Mouse (Mus musculus): ENCODE results near the gene Qrfpr.

Qrfpr gene

DNA sequence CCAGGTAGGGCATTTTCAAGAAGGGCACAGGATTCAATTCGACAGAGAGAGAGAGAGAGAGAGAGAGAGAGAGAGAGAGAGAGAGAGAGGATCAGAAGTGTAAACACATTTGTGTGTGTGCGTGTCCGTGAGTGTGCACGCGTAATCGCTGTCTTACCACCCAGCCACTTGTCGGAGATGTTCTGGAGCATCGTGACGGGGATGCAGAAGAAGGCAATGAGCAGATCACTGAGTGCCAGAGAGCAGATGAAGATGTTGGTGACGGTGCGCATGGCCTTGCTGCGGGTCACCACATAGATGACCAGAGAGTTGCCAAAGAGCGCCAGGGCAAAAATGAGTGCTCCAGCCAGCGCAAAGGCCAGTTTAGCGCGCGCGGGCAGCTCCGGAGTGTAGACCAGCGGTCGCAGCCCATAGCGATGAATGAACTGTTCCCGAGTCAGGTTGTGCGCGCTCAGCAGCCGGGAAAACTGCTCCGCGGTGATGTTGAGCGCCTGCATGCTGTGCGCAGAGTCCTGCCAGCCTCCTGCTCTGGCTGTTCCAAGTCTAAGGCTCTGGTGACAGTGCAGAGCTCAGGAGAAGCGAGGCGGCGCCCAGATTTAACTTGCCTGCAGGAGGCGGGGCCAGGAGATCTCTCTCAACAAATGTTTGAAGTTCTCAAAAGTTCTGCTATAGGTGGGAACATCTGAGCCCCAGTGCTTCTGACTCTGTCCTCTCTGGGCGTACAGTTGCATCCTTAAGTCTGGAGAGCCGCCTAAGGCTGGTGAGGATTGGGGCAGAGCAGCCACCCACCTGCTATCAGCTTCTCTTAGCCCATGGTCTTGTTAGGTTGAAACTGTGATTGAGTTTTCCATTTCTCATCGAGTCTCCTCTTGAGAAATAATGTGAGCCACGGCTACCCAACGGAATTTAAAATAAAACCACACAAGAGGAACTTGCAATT, at the start of gene Qrfpr:
Qrfpr (minus strand) TSS at position 571 of the 940 bp plus-strand sequence.
- DNase-seq (ENCODE audit: low read depth, low spot score), result no peak

DNA sequence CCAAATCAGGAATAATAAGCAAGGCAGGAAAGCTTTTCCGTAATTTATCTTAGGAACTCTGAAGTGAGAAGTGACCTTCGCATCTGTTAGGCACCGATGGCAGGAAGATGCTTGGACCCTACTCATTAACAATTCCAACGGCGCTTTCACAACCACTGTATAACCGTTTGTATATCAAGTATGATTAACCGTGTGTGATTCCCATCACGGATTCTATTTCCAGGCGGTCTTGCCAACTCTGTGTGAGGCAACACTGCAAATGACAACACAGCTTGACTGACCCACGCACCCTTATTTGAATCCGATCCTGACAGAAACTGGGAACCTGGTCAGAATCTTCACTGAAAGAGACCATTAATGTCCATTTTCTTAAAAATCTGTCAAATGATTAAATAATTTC, 41.8 kb upstream of the Qrfpr start:
- no peak for DNase-seq (ENCODE audit: low read depth, low spot score)

DNA sequence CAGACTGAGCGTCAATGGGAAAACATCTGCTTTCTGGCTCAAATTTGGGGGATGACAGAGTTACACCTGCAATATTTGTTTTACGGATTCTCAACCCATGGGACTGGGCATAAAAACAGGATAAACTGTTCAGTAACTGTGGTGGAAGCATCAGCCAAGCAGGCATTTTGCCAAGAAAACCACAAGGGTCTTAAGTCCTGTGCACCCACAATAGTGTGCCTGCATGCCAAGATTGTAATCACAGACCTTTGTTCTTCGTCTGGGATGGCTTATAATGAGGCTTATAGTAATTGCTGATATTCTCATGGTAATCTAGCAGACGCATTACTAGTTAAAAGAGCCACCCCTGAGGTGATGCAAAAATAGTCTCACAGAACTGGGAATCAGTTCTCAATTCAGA, 41.2 kb upstream of the Qrfpr start:
- no peak for DNase-seq (ENCODE audit: low read depth, low spot score)

DNA sequence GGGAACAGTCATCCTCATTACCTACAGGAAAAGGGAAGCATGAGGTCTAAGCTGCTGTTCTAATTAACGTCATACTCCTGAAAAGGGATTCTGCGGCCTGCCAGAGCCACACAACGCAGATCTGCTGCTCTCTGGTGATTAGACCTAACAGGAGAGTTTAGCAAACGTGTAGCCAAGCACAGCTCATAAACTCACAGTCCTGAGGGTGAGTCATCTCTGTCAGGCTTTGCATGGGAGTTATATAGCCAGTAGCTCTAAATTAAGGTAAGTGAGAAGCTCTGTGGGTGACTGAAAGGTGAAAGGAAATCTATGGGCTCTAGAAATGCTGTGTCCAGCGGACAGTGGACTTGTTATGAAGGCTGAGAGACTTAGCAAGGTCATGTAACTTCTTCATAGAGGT, 28.5 kb upstream of the Qrfpr start:
- DNase-seq (ENCODE audit: low read depth, low spot score), result no peak

DNA sequence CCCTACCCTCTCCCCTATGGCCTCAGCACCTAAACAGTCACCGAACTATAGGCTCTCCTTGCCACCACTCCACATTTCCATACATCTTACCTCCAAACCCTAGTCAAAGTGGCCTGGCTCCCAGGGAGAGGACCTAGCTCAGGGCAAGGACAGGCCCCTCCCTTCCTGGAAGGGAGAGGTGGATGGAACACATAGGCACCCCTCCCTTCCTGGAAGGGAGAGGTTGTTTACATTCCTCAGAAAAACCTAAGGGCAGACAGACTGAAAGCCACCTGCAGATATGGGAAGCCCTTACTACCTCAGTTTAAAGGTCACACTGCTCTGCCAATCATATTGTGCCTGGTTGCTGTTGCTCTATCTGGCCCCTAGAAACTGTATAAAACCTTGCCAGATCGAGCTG, 26.3 kb upstream of the Qrfpr start:
- DNase-seq (ENCODE audit: low read depth, low spot score), result no peak

DNA sequence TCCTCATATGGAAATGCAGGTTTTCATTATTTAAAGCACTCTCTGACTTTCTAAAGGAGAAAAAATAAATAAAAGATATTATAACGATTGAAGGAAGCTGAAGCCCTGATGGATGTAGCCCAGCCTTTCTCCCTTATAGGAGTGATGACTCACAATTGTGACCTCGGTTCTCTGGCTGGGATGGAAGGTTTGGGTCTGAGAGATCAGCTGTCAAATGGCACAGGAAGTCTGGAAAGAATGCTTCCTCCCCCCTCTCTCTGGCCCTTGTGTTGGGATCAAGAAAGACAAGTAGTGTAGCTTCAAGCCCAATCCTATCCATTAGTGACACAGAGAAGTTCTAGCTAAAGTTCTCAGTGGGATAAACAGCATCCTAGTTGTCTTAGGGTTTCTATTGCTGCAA, 7.8 kb upstream of the Qrfpr start:
- DNase-seq (ENCODE audit: low read depth, low spot score), result no peak

DNA sequence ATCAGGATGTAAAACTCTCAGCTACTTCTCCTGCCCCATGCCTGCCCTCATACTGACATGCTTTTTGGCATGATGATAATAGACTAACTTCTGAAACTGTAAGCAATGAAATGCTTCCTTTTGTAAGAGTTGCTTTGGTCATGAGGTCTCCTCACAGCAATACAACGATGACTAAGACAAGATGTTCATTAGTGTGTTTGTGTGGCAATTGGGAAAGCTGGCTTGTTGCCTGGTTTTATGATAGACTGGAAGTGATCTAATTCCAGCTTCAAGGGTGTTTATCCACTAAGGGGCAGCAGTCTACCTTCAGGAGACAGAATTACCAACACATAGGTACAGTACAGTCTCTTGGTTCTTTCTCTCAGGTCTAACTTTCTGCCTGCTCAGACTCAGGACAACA, 5.1 kb upstream of the Qrfpr start:
- DNase-seq (ENCODE audit: low read depth, low spot score), result no peak

DNA sequence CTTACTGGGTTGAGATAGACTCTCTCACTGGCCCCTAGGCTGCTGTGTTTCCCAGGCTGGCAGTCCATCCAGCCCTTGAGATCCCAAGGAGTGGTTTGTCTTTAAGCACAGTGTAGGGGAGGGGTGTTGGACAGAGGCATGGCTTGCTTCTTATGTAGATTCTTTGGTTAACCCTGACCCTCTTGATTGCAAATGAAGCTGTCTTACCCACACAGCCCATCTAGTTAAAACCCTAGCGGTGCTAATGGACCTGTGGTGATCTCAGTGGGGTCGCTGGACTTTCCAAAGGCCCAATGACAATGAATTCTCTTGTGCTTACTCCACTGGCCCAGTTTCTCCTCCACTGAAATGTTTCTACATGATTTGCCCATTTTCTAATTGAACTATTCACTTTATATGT, 1.2 kb upstream of the Qrfpr start:
- DNase-seq (ENCODE audit: low read depth, low spot score), result no peak

DNA sequence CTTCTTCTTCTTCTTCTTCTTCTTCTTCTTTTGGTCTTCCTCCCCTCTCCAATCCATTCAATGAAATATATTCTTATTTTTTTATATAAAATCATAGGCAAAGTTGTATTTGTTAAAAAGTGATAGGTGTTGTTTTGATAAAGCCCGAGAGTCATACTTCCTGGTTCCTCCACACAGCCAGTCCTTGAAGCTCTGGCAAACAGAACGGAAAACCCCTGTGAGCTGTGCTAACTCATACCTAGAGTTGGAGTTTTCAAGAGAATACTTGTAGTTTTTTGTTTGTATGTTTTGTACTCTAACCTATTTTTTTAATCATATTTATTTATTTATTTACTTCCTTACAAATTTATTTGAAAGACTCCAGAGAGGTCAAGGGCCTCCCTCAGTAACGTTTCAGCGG, 9.4 kb downstream of the Qrfpr start:
- no peak for DNase-seq (ENCODE audit: low read depth, low spot score)

DNA sequence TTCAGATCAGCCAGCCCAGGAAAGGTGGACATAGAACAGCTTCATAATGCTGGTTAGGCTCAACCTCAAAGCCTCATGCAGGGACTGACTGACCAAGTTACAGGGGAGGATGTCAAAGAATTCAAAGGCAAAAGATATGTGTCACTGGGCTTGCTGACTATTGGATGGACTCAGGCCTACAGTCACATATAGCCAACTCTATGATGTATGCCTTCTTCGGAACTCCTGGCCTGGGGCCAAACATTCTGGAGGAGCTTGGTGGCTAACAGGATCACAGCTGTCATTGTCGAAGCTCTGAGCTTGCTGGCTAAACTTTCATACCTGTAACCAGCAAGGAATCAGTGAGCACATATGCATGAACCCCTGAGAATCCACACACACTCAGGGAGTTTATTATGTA, 11.2 kb downstream of the Qrfpr start:
- DNase-seq (ENCODE audit: low read depth, low spot score), result no peak

DNA sequence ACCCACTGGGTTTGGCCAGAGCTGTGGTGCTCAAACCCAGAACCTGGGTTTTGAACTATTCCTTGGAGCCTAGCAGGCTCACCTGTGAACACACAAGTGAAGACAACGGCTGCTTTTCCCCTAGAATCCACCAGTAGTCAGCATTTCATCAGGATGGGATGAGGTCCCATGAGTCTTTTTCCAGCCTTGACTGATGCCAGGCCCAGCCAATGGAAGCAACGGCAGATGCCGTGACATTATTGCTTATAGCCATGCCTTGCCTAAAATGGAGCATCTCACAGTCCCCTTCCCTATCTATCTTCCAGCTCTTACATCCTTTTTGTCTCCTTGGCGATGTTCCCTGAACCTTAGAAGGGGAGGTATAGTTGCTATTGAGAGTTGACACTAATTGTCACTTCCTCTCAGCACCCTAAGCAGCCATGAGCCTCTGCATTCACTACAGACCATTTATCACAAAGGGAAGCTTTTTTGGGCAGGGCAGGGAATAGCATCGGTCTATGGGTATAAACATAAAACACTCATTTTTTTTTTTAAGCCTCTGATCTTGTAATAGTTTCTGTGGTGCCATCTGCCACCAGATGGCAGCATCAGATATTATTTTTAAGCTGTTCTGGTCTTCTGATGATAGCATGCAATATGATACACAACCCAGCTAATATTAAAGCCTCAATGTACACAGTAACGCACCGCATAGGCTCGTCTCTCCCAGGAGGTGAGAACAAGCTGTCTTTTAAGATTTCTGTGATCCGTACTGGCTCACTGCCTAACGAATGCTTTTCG, 12.1 kb downstream of the Qrfpr start:
- DNase-seq (ENCODE audit: low read depth, low spot score), result peak; percentile 64

DNA sequence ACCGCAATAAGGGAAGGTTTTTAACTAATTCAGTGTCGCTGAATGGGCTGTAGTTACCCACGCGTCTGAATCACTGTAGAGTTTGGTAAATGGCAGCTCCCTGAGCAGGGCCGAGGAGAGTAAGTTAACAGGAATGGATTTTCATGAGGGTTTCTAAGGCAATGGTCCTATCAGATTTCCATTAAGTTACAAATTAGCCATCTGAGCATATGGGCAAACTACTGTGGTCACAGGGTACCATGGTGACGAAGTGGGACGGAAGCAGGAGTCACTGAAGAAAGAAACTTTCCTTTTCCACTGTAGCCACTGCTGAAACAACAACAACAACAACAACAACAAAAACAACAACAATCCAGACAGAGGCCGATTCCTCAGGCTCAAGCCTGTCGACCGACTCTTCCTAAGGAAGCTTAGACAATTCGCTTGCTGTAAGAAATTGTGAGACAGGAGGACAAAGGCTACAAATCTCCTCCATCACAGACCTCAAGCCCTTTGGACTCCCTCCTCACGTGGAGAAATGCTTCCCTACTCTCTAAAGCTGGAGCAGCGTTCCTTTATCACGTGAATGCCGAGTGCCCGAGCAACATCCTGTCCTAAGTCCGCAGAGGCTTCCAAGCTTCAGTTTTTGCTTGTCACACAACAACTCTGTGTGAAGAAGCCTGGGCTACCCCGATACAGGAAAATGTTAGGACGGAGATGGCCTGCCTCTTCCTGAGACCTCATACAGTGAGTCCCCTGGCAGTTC, 14.4 kb downstream of the Qrfpr start:
- no peak for DNase-seq (ENCODE audit: low read depth, low spot score)

DNA sequence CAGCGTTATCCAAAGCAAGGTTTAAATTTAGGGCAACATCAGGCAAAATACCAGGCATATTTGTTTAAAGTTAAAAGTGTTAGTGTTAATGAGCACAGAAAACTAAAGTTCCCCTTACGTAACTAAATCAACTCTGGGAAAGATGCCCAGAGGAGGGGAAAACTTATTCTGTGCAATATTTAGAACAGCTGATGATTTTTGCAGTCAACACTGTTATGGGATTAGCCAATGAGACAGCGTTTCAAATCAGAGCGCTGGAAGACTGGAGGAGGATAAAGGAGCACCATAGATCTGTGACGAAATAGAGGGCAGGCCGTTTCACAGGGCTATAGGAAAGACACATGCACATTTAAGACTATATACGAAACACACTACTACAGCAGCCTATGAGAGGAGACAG, 19.2 kb downstream of the Qrfpr start:
- DNase-seq (ENCODE audit: low read depth, low spot score), result no peak

DNA sequence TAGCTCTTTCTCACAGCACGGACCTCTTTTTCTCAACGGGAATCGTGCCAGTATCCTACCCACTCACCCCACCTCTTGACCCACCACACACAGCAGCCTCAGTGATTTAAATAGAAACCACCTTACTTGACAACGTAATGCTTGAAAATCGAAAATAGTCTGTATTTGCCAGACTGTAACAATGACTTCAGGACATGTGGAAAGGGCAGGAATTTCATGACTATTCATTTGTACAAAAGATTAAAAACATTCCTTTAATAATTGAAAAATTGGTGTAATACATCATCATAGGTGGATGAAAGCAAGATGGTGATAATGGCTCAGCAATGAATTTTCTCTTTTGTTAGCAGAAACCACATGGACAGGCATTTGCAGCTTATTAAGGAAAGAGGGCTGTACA, 21.0 kb downstream of the Qrfpr start:
- DNase-seq (ENCODE audit: low read depth, low spot score), result no peak

DNA sequence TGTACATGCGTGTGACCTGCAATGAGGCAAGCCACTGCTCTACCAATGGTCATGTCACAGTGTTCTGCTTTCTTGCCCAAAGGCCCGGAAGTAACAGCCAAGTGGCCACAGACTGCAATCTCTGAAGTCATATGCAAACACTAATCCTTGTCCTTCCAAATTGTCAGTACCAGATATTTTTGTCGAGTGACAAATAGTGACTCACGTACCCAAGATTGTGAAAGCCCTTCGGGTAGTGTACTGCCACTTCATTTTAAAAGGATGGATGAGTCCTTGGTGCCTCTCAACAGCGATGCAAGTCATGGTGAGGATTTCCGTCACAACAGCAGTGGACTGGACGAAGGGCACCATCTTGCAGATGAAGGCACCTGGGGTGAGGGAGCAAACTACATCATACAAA, 32.9 kb downstream of the Qrfpr start:
- no peak for DNase-seq (ENCODE audit: low read depth, low spot score)

DNA sequence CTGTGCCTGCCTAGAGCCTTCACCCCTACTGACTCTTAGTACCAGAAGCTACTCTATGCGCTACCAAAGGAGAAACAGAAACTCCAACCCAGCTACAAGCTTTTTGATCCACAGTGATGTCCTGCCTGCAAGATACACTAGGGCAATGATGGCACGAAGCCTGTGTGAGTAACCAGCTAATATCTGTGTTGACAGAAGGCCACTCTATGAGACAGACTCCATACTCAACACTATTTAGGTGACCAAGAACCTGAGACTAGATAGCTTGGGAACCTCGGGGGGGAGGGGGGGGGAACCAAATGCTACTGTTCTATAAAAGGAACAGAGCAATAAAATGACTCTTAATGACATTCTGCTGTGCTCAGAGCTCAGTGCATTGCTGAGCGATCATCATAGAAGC, 35.6 kb downstream of the Qrfpr start:
- no peak for DNase-seq (ENCODE audit: low read depth, low spot score)

DNA sequence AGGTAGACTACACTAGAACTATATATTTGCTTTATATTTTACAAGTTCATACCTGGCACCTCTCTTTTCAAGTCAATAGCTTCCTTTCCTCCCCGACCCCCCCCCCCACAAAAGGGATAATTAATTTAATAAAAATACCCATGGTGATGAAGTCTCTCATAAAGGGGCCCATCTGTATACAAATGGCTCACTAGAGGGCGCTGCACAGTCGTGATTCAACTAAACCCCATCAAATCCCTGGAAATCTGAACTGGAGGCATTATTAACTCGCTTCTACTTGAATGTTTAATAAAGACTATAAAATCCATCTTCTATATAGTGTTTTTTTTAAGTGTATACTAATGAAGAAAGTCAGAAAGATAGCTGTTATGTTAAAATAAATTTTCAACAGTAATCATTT, 40.6 kb downstream of the Qrfpr start:
- peak; percentile 33 for DNase-seq (ENCODE audit: low read depth, low spot score)

DNA sequence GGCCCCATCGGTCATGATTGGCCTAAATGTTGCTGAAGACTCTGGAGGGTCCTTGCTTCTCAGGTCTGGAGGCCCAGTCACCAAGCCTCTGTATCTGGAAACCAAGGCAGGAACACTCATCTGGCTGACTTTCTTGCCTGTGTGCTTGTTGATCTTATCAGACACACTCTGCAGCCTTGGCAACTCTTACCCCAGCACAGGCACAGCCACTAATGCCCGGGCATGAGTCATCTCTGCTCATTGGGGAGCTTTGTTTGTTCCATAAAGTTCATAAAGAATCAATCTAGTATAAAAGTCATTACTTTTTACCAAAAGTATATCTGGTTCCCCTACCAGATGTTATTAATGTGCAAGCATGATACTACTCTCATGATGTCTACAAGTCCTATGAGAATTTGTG, 48.4 kb downstream of the Qrfpr start:
- no peak for DNase-seq (ENCODE audit: low read depth, low spot score)

DNA sequence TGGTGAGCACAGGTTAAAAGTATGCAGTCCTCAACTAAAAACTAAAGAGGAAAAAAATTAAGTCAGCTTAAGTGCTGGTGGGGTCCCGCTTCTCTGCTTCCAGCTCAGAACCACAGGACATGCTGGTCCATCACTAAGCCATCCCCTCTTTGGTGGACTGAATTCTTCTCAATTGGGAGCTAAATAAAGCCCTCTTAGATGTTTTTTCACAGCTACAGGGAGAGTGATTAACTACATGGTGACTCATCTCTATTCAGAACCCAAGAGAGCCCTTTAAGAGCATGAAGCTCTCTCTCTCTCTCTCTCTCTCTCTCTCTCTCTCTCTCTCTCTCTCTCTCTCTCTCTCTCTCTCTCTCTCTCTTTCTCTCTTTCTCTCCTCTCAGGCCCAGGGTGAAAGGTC, 50.8 kb downstream of the Qrfpr start:
- DNase-seq (ENCODE audit: low read depth, low spot score), result no peak

DNA sequence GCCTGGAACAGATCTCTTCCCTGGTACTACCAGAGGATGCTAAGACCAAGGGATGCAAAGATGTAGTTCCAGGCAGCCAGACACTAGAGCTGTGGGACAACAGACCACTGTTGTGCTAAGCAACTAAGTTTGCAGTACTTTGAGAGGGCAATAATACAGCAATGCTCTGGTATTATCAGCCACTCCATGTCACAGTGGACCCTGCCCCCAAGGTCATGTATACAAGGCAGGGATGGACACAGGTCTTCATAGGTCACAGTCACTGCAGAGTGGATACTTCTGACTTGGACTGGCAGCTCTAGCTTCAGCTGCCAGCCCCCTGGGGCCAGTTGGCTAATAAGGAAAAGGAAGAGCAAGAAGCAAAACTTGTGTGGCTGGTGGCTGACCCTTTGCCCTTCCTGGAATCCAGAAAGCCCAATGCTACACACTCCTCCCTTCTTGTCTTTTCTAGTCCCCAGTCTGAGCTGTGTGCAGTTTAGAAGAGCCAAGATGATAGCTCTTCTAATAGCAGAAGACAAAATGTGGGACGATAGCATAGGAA, 51.4 kb downstream of the Qrfpr start:
- no peak for DNase-seq (ENCODE audit: low read depth, low spot score)

DNA sequence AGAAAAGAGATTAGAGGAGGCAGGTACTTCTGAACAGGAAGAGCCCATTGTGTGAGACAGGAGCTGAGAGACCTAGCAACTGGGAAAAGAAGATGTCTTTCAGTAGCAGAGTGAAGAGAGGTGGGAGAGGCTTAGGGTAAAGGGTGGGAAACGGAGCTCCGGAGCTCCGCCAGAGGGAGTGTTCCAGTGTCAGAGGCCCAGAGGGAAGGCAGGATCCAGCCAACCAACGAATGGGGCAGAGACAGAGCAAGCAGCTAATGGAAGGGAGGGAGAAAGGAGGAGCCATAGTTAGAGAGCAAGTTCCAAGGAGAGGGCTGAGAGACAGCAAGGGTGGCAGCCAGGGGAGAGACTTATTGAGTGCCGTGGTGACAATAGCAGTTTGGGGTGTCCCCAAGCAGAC, 66.8 kb downstream of the Qrfpr start:
- no peak for DNase-seq (ENCODE audit: low read depth, low spot score)
